Mouse (Mus musculus) liver, embryonic 14.5 days (tissue): Measurements from ENCODE around the gene Calcrl. TPM values are rescaled to one million over a fixed set of nuclear protein-coding genes. Genes with fewer than 3 reads are reported as not detected.

Source experiments
- ATAC-seq: fragments of 200-750 bp; cut with Nextera tagmentation; 2 replicates; pipeline ENCODE4 v1.8.0; 2017; ENCODE audit warnings: moderate number of reproducible peaks, mild to moderate bottlenecking, moderate library complexity; ENCODE audit not compliant: insufficient read depth
- DNase-seq, 3 experiments: peaks; one replicate each; pipeline ENCODE4 v3.0.0-alpha.2; 2012 to 2013; ENCODE audit warnings: low read depth in 3 of 3, low spot score in 3 of 3
- H3K27ac ChIP-seq: fragments of 300-500 bp; sonication (generic); 2 replicates; pipeline ENCODE4 v1.5.1; 2014; ENCODE audit warnings: moderate library complexity, mild to moderate bottlenecking, control low read depth, inconsistent platforms
- H3K27me3 ChIP-seq: fragments of 300-500 bp; sonication (generic); 2 replicates; pipeline ENCODE4 v1.6.1; 2014; ENCODE audit warnings: mild to moderate bottlenecking, low read length, moderate library complexity; ENCODE audit not compliant: control insufficient read depth, insufficient read depth
- H3K36me3 ChIP-seq: fragments of 300-500 bp; sonication (generic); replicated peaks from 2 replicates; pipeline ENCODE4 v1.6.1; 2014; ENCODE audit warnings: low read depth; ENCODE audit not compliant: control insufficient read depth, insufficient read depth
- H3K4me1 ChIP-seq, 2 experiments: fragments of 200-500 bp in 1 of 2; fragments of 300-500 bp in 1 of 2; sonication (generic) in 1 of 2; replicated peaks; 2 replicates each; pipeline ENCODE4 v1.6.1; 2012 to 2014; ENCODE audit warnings: antibody characterized with exemption in 1 of 2, inconsistent platforms in 1 of 2, low read length in 1 of 2; ENCODE audit not compliant: control insufficient read depth in 2 of 2, insufficient read depth in 2 of 2
- H3K4me2 ChIP-seq: fragments of 300-500 bp; sonication (generic); 2 replicates; pipeline ENCODE4 v1.6.1; 2014; ENCODE audit warnings: low read depth, mild to moderate bottlenecking, control low read depth, moderate library complexity
- H3K4me3 ChIP-seq, 2 experiments: fragments of 200-500 bp in 1 of 2; fragments of 300-500 bp in 1 of 2; sonication (generic) in 1 of 2; 2 replicates each; pipeline ENCODE4 v1.5.1; 2012 to 2014; ENCODE audit warnings: low read depth in 2 of 2, low read length in 2 of 2, mild to moderate bottlenecking in 2 of 2, control low read depth in 1 of 2, inconsistent platforms in 1 of 2, moderate library complexity in 1 of 2; ENCODE audit not compliant: insufficient read depth in 1 of 2
- H3K9ac ChIP-seq: fragments of 300-500 bp; sonication (generic); replicated peaks from 2 replicates; pipeline ENCODE4 v1.6.1; 2014; ENCODE audit warnings: mild to moderate bottlenecking, control low read depth, moderate library complexity
- H3K9me3 ChIP-seq: fragments of 300-500 bp; sonication (generic); 2 replicates; pipeline ENCODE4 v1.6.1; 2016; ENCODE audit warnings: low read length, mixed read lengths; ENCODE audit not compliant: control insufficient read depth
- CTCF ChIP-seq: IDR thresholded peaks from 2 replicates; pipeline ENCODE4 v1.5.1; 2016; ENCODE audit warnings: antibody characterized with exemption, low read depth, control low read depth
- EP300 ChIP-seq: IDR thresholded peaks from 2 replicates; pipeline ENCODE4 v1.6.1; 2016; ENCODE audit warnings: antibody characterized with exemption, low read depth
- WGBS: fragments of 180-500 bp; shearing (Covaris S2); extraction: QIAGEN DNeasy Blood & Tissue Kit; methylation state at CpG from one replicate; pipeline ENCODE4 v1.1.7; 2014; ENCODE audit not compliant: insufficient replicate concordance; 5-methylcytosine and 5-hydroxymethylcytosine counted together
- polyA plus RNA-seq, 2 experiments: library from polyadenylated mRNA; depleted of rRNA in 1 of 2; stranded (reverse) in 1 of 2; unstranded in 1 of 2; fragments of >200 nt; fragmentation: Nextera tagmentation in 1 of 2; extraction: Ambion mirVana in 1 of 2; gene quantifications; 2 replicates each; pipeline versions ENCODE4 v1.2.1 to v1.2.3; 2012 to 2014

Gene Calcrl
- polyA plus RNA-seq, 2 experiments = 2.8 to 10.1 TPM

- Histone ChIP-seq H3K27ac (no peak overlapping the region), H3K9ac (peak overlapping the region; percentile 31; the same call in 1 of the 2 replicates), H3K36me3 (no peaks in the 10 kb centered on the region), H3K4me3 (peak overlapping the region; percentile 21 to 39; a peak in 3 of 4 replicates), H3K9me3 (no peaks in the 10 kb centered on the region), H3K4me2 (peak overlapping the region; percentile 64), H3K27me3 (no peaks in the 10 kb centered on the region), H3K4me1 (peaks cover 0 to 10% of the 10 kb centered on the region in 2 experiments; a peak in 3 of 4 replicates)
- ATAC-seq (peak; percentile 61; the same call in 1 of the 2 replicates), DNase-seq (no peak)
- TF ChIP-seq EP300 (no peak), CTCF (no peak)
- 20% methylated on average over 11 of the region's 11 CpGs for WGBS
Observed at GRCm38 (mm10) chr2:84387394-84388022, 37.7 kb downstream of the Calcrl start.

DNA sequence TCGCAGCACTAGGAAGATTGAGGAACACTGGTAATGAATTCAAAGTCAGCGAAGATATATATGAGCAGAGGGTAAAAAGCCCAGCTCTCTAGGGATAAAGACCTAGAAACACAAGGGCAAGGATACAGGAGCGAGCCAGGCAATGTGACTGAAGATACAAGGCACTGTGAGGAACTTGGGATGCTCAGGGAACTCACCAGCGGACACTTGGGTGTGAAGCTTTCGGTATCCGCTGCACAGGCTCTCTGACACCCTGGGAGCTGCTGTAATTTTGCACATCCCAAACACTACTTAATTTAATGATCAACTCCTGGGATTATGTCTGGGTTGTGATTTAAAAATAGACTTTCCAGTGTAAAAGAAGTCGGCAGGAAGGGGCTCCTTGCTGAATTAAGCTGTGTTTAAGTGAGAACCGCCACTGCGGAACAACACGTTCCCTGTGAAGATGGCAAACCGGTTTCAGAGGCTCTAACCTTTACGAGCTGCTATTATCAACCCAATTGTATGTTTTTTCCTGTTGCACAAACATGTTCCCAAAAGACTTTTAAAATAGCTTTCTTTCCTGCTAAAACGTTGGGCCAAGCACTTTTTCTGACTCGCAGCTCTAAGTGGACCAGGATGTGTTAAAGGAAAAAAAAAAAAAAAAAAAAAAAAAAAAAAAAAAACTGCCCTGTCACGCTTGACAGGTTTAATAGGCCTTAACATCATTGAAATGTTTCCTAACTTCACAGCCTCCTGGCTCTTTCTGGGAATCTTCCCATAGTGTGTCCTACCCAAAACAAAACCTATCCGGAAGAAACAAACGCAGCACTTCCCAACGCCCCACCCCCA, 38.4 kb downstream of the Calcrl start:
- no peak for TF ChIP-seq EP300
- no peak for TF ChIP-seq CTCF
- H3K9ac ChIP-seq = no peak overlapping the region
- 57% methylated on average over 18 of the region's 18 CpGs for WGBS
- H3K4me1 ChIP-seq = peaks cover 0 to 10% of the 10 kb centered on the region in 2 experiments; a peak in 3 of 4 replicates
- no peak overlapping the region for H3K27ac ChIP-seq
- ATAC-seq (no peak), DNase-seq (no peak)
- H3K4me3 ChIP-seq = peak overlapping the region; percentile 21 to 39; a peak in 3 of 4 replicates
- no peaks in the 10 kb centered on the region for H3K27me3 ChIP-seq
- no peaks in the 10 kb centered on the region for H3K9me3 ChIP-seq
- peak overlapping the region; percentile 64 for H3K4me2 ChIP-seq
- H3K36me3 ChIP-seq = no peaks in the 10 kb centered on the region

GRCm38 (mm10) chr2:84384911-84385693, 40.1 kb downstream of the Calcrl start:
- Histone ChIP-seq H3K27ac (no peak overlapping the region), H3K4me2 (no peak overlapping the region), H3K9ac (no peak overlapping the region), H3K27me3 (no peaks in the 10 kb centered on the region), H3K4me1 (peaks cover 0 to 12% of the 10 kb centered on the region in 2 experiments; a peak in 3 of 4 replicates), H3K4me3 (no peak overlapping the region), H3K9me3 (no peaks in the 10 kb centered on the region), H3K36me3 (no peaks in the 10 kb centered on the region)
- WGBS = 29% methylated on average over 6 of the region's 6 CpGs
- DNase-seq = no peak
- ATAC-seq = peak; percentile 66; the same call in 1 of the 2 replicates
- TF ChIP-seq EP300 (peak; percentile 59), CTCF (no peak)

DNA sequence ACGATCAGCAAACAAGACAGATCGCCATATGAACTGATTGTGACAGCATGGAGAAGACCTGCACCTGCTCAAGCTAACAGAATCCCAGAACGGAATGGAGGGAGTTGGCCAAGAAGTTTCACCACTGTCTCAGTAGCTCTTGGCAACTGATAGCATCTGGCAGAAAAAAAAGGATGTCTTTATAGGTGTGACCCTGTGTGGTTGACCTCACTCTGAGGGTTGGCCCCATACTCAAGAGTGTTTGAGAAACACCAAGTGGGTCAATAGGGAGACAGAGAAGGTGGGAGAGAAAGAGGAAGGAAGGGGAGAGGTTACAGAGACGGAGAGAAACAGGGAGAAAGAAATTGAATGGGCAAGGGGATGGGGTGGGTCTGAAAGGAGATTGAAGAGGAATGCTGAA, 41.4 kb downstream of the Calcrl start:
- 57% methylated on average over 4 of the region's 4 CpGs for WGBS
- Histone ChIP-seq H3K4me1 (peaks cover 0 to 12% of the 10 kb centered on the region in 2 experiments; a peak in 3 of 4 replicates), H3K27me3 (no peaks in the 10 kb centered on the region), H3K4me3 (no peak overlapping the region), H3K4me2 (no peak overlapping the region), H3K9me3 (no peaks in the 10 kb centered on the region), H3K27ac (no peak overlapping the region), H3K9ac (no peak overlapping the region), H3K36me3 (no peaks in the 10 kb centered on the region)
- no peak for TF ChIP-seq EP300
- TF ChIP-seq CTCF = no peak
- DNase-seq (no peak), ATAC-seq (no peak)
